Comparison of ENCODE assay signal across 22 mouse cellular contexts in genomic region chr4:80767447-80767846, GRCm38 (mm10).
"Had no signal": no experiment of that assay in that cellular context is flagged by ENCODE, and none has a peak within 500 bp of the region (broad histone marks: within the 10 kb centered on the region; RNA-seq: fewer than 3 reads in every experiment).

No protein-coding gene starts in this region.

- H3K27me3 ChIP-seq: heart, embryonic 12.5 days; hindbrain, embryonic 15.5 days; limb, embryonic 13.5 days; limb, embryonic 15.5 days; liver, embryonic 12.5 days had no signal

- H3K4me3 ChIP-seq: heart, embryonic 10.5 days; heart, embryonic 12.5 days; hindbrain, embryonic 13.5 days; hindbrain, embryonic 15.5 days; limb, embryonic 13.5 days; limb, embryonic 15.5 days; liver, embryonic 12.5 days had no signal

- ATAC-seq: forebrain, postnatal 0 days; hindbrain, postnatal 0 days; intestine, embryonic 16.5 days; liver, embryonic 12.5 days had no signal

- DNase-seq: forebrain, postnatal 0 days; gastrocnemius, postnatal 14 days; gastrocnemius, postnatal 36 days; heart, adult 18-20 months; heart, postnatal 14 days; heart, postnatal 36 days; kidney, adult 18-20 months; kidney, adult 9 months; kidney, postnatal 14 days; layer of hippocampus, adult 9-11 months; layer of hippocampus, postnatal 36 days; left cerebral cortex, postnatal 4 days had no signal

- H3K36me3 ChIP-seq: heart, embryonic 10.5 days; heart, embryonic 12.5 days; hindbrain, embryonic 13.5 days; hindbrain, embryonic 15.5 days; limb, embryonic 13.5 days; limb, embryonic 15.5 days; liver, embryonic 12.5 days had no signal

- H3K4me2 ChIP-seq: heart, embryonic 12.5 days; hindbrain, embryonic 13.5 days; hindbrain, embryonic 15.5 days; limb, embryonic 13.5 days; limb, embryonic 15.5 days; liver, embryonic 12.5 days had no signal

- H3K9ac ChIP-seq: forebrain, postnatal 0 days; heart, embryonic 12.5 days; hindbrain, embryonic 13.5 days; hindbrain, embryonic 15.5 days; limb, embryonic 13.5 days; limb, embryonic 15.5 days; liver, embryonic 12.5 days; liver, embryonic 14.5 days had no signal

- H3K27ac ChIP-seq: heart, embryonic 10.5 days; hindbrain, embryonic 13.5 days; hindbrain, embryonic 15.5 days; hindbrain, postnatal 0 days; limb, embryonic 13.5 days; limb, embryonic 15.5 days; liver, embryonic 12.5 days; liver, embryonic 14.5 days had no signal

- H3K9me3 ChIP-seq: heart, embryonic 10.5 days; heart, embryonic 12.5 days; hindbrain, embryonic 13.5 days; hindbrain, embryonic 15.5 days; limb, embryonic 13.5 days; limb, embryonic 15.5 days; liver, embryonic 12.5 days had no signal

- H3K4me1 ChIP-seq: heart, embryonic 10.5 days; heart, embryonic 12.5 days; hindbrain, embryonic 13.5 days; hindbrain, embryonic 15.5 days; limb, embryonic 13.5 days; limb, embryonic 15.5 days; liver, embryonic 12.5 days had no signal
